Mouse (Mus musculus) liver, embryonic 14 days (tissue): Measurements from ENCODE around the gene Olfr653. TPM values are rescaled to one million over a fixed set of nuclear protein-coding genes. Genes with fewer than 3 reads are reported as not detected.

Experiments used
- polyA plus RNA-seq: library from polyadenylated mRNA; depleted of rRNA; stranded (reverse); fragments of >200 nt; gene quantifications from 2 replicates; pipeline ENCODE4 v1.2.3, GENCODE M21; 2012; rRNA removed

Olfr653 gene
- not detected in 2 replicates for polyA plus RNA-seq

DNA sequence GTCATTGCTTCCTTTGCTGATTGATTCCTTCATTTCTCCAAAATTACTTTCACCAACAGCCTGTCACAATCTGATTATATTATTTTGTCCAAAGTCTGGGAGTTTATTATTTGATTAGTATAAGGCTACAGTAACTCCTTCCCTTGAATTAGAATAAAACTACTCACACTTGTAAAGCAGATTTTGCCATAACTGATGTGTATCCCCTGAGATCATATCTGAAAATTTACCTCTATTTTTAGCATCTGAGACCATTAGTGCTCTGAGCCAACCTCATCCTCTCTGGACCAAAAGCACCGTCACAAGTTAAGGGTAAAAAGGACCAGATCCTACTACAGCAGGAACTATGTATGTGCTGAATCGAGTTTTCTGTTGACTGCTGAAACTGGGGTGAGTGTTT, at the start of gene Olfr653:
Gene Olfr653 (plus strand): TSS at position 301 of the 400 bp plus-strand sequence.

DNA sequence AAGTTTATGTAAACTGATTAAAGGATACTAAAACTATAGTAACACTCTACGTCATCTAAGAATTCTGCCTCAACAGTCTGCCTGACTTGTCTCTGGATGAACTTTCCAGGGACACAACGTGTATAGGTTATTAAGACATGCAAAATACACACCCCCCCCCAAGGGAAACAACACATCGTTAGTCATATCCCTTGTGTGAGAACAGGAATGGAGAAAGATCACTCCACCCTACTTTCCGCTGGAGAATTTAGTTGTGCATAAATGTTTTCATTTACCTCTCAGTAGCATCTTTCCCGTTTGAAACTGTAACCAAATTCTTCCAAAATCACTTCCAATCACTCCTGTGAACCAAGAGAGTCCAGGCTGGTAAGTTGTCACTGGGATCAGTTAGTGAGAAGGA, 27.3 kb upstream of the Olfr653 start, which contains the start of gene Olfr651:
Gene Olfr651 (plus strand): TSS at position 301 of the 400 bp plus-strand sequence.

DNA sequence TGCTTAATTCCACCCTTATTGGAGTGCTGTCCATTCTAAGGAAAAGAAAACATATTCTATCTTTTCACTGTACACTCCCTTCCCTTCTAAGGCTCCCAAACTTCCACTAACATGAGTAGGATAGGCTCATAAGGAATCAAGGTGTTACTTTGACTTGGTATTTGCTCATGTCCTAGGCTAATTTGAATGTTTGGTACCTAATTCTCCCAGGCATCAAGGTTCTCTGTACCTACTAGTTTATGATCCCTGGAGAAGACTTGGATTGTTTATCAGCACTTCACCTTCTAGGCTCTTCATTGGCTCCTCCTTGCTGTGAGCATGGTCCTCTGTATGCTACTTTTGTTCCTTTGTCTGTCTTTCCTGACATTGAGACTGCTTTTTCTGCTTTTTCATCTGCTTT, 16.5 kb upstream of the Olfr653 start, which contains the start of gene Olfr652:
Gene Olfr652 (plus strand): TSS at position 301 of the 400 bp plus-strand sequence.

DNA sequence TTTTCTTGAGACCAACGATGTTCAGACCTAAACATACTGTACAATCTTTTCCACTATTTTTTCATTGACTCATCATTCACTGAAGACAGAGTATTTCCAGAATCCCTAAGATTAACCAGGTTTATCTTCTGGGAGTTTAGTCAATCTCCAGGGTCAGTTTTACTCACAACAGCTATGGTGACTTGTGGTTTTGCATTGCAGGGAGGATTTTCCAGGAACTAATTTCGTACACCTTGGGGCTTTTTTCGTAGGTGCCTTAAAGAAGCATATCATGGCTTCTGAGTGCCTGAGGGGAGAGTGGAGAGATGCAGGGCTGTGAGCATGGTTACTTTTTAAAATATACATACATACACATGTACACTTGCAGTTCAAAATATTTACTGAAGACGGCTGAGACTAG, 9.6 kb downstream of the Olfr653 start, which contains the start of gene Olfr654:
Gene Olfr654 (plus strand): TSS at position 301 of the 400 bp plus-strand sequence.

DNA sequence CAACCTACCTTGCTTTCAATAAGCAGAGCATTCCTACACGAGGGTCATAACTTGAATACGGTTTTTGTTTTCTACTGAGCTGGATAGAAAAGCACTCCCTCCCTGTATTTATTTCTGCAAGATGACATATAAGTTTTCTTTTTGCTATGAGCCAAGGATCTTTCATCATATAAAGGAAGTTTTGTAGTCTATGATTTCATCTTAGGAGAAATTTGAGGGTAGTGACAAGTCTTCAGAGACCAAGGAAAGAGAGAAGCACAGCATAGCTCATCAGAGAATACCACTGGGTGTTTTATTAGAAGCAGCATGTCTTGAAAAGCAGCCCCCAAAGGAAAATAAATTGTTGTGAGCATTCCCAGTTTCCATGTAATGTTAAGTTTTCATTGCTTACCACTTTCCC, 24.6 kb downstream of the Olfr653 start, which contains the start of gene Olfr655:
Gene Olfr655 (minus strand): TSS at position 101 of the 400 bp plus-strand sequence.

DNA sequence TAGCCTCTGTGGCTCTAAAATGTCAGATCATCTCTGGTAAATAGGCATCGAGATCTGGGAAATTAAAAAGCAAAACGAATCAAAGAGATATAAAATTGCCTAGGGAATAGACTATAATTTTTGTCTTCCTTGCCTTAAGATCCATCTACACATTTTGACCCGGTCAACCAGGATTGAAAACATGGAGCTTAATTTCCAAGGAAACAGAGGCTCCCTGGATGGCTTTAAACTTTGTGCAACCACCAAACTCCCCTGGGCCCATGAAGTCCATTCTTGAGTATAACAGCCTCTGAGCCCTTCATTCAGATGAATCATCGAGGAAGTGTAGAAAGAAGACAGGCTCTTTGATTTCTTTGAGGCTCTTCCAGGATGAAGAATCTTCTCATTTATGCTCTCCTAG, 36.5 kb downstream of the Olfr653 start, which contains the start of gene Olfr656:
Gene Olfr656 (plus strand): TSS at position 301 of the 400 bp plus-strand sequence.

DNA sequence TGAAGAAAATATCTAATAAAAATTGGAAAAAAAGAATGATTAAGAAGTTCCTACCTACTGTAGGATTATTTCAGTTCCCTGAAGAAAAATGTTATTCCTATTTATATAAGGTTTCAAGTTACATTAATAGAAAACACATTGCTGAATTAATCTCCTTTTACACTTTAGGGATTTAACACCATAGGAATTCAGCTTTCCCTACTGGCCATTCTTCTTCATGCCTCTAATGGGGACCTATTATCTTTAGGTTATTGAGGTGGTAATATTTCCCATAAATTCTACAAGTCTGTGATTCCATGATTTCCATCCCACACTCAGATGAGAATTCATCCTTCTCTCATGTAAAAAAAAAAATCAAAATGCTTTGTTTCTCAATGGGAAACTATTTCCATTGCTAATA, 47.4 kb downstream of the Olfr653 start, which contains the start of gene Olfr657:
Gene Olfr657 (plus strand): TSS at position 301 of the 400 bp plus-strand sequence.

Other genes starting within 250 kb of the Olfr653 start
- gene Trim34b, start 247.8 kb upstream of the Olfr653 start, polyA plus RNA-seq = 0.02 TPM in 1 of 2 replicates, not detected in the other
- 2.0 and 2.9 TPM in 2 replicates for gene Trim12c, start 224.0 kb upstream of the Olfr653 start, polyA plus RNA-seq
- gene Trim30b, start 207.4 kb upstream of the Olfr653 start, polyA plus RNA-seq = 0.15 and 0.23 TPM in 2 replicates
- gene Trim30c, start 176.5 kb upstream of the Olfr653 start, polyA plus RNA-seq = 0.21 and 0.23 TPM in 2 replicates
- gene Trim30a, start 112.1 kb upstream of the Olfr653 start, polyA plus RNA-seq = 1.8 and 2.6 TPM in 2 replicates
- 0.63 and 0.83 TPM in 2 replicates for gene Trim30d, start 69.5 kb upstream of the Olfr653 start, polyA plus RNA-seq
- not detected in 2 replicates for gene Olfr651, start 27.2 kb upstream of the Olfr653 start, polyA plus RNA-seq
- not detected in 2 replicates for gene Olfr652, start 16.4 kb upstream of the Olfr653 start, polyA plus RNA-seq
- gene Olfr654, start 9.7 kb downstream of the Olfr653 start, polyA plus RNA-seq = not detected in 2 replicates
- not detected in 2 replicates for gene Olfr655, start 24.5 kb downstream of the Olfr653 start, polyA plus RNA-seq
- not detected in 2 replicates for gene Olfr656, start 36.6 kb downstream of the Olfr653 start, polyA plus RNA-seq
- not detected in 2 replicates for gene Olfr657, start 47.5 kb downstream of the Olfr653 start, polyA plus RNA-seq
- 0.01 TPM in 1 of 2 replicates, not detected in the other for gene Olfr658, start 70.0 kb downstream of the Olfr653 start, polyA plus RNA-seq
- not detected in 2 replicates for gene Olfr659, start 89.4 kb downstream of the Olfr653 start, polyA plus RNA-seq
- not detected in 2 replicates for gene Olfr661, start 109.2 kb downstream of the Olfr653 start, polyA plus RNA-seq
- gene Usp17le, start 200.2 kb downstream of the Olfr653 start, polyA plus RNA-seq = not detected in 2 replicates